Mouse (Mus musculus): Measurements from ENCODE around the gene Kcmf1.

DNA sequence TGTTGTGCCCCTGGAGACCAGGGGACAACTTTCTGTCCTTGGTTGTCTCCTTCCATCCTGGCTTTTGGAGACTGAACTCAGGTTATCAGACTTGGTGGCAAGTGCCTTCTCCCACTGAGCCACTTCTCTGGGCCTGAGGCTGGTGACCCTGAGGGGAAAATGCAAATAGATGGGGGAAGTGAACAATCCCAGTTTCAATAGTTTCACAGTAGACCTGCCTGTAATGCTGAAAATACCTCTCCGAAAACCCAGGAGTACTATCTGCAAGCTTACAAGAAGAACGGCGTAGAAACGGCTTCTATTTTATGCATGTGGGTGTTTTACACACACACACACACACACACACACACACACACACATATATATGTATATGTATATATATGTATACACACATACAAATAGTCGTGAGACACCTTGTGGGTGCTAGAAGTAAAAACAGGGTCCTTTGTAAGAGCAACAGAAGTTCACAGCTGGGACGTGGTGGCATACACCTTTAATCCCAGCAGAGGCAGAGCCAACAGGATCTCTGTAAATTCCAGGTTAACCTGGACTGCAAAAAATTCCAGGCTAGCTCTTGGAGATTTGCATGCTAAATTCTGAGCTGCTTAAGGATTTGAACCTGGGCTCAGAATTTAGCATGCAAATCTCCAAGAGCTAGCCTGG is 14.4 kb upstream of the Kcmf1 start:
- TF ChIP-seq CTCF (IDR thresholded peaks at IDR 0.05; ENCODE audit: insufficient read depth, low read length) (no peak), POLR2A (IDR thresholded peaks at IDR 0.05; ENCODE audit: borderline replicate concordance, extremely low read depth, low read depth, low read length) (no peak)

All from lung, adult 2 months (tissue).